Mouse (Mus musculus) mature B cell (primary cell): ENCODE data around the gene Zeb2.

ENCODE experiments used
- in situ Hi-C: fragments of 300-500 bp; cut with MboI; formaldehyde crosslinking; loops from 2 replicates; pipeline ENCODE4 v1.14.3; 2019

The Zeb2 gene

GRCm38 (mm10) chr2:45060768-45061167 lies 56.4 kb downstream of the Zeb2 start:
- in situ Hi-C loops: no loop called here

GRCm38 (mm10) chr2:45060202-45060601 lies 57.0 kb downstream of the Zeb2 start:
- in situ Hi-C loops: no loop called here

DNA sequence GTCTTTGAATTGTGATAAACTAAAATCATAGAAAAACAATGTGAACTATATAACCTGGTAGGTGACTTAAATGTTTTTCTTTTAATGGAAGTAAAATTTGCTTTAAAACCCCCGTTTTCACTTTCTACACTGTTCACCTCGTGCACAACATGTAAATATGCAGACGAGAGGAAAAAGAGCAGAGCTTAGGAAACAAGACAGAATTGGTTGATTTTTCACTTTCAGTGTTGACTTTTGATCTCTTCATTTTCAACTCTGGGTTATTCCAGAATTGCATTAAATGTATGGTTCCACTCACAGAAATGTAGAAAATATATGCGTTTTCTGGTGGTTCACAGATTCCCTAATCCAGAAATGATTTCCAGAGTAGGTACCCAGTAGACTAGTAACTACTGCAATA lies 57.6 kb downstream of the Zeb2 start:
- in situ Hi-C loops: no loop called here

DNA sequence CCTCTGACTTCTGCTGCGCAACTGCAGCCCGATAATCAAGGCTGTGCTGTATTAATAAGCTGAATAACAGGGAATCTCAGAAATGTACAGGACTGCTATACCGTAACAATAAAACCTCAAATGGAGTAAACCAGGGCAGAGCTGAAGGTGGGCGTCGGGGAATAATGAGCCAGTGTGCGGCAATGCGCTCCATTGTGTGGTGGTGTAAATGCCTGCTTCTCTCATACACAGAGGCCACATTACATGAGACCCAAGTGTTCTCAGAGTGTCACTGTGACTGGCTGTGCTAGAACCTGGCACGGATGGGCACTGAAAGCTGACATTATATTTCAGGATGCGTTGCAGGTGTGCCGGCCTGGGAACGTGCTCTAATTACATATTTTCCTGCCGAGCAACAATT lies 58.2 kb downstream of the Zeb2 start:
- in situ Hi-C loops: no loop called here

DNA sequence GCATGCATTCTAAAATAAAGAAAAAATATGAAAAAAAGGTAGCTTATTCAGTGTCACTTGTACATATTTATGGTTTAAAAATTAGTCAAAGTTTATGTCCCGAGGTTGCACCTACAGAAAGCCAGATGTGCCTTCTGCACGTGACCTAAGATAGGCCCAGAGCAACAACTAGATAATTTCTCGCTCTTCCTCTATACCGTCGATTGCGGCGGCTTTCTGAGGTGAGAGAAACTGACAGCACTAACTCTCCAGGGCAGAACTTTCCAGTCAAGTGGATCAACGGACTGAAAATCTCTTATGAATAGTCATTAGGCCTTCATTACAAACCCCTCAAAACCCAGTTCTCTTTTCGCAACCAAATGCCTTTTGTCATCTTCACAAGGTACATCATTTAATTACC lies 59.0 kb downstream of the Zeb2 start:
- in situ Hi-C loops: no loop called here

GRCm38 (mm10) chr2:45056856-45057562 lies 60.2 kb downstream of the Zeb2 start:
- in situ Hi-C loops: no loop called here

DNA sequence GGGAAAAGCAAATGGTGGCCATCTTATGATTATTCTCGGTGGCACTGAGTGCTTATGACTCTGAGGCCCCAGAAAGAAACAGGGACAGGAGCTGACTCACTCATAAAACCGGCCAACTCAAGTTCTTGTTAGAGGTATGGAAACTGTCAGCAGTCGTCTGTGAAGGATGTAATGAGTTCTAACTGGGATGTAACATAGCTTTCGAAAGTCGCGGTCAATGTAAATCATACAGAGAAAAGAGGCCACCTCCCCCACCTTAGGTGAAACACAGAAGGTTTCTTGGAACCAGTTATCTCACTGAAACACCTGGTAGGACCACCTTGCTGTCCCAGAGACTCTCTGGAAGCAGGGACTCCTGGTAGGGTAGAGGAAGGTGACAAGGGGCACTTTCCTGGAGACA lies 61.3 kb downstream of the Zeb2 start:
- in situ Hi-C loops: no loop called here

DNA sequence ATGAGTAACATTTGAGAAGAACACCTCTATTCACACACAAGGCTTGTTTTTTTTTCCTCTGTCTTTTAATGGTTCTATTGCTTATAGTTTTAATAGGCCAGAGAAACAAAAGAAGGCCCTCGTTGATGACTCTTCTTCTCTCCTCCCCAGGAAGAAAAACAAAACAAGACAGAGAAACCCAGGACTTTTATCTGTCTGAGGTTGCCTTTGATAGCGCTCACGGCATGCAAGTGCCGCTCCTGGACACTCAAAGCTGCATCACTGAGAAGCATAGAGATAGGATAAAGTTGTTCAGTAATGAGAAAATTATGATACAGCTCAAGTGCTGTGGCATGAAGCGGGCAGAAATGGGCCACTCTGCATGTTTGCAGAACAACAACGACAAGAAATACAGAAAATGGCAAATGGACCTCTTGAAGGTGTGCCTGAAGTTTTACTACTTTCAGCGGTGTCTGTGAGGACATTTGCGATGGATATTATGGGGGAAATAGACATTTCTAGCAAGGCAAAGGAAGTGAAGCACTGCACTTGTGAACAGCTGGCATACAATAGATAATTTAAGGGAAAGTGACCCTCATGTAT lies 62.1 kb downstream of the Zeb2 start:
- in situ Hi-C loops: no loop called here

- in situ Hi-C loops: no loop called here
These were observed 62.8 kb downstream of the Zeb2 start for GRCm38 (mm10) chr2:45054070-45055025.

DNA sequence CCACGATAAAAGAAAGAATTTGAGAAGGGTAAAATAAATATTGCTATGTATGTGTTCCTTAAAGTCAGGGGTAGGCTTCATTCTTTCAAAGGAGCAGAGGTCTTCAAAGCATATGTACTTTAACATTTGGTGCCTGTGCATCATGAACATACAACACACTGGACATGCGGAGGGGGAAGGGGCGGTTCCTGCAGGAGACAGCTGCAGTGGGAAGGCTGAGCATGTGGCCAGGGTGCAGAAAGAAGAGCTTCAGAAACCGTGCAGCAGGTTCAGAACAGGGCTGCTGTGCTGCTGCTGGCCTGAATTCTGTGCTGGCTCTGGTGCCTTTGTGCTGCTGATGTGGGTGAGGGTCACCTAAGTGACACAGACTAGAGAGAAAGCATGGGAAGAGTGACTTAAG lies 64.6 kb downstream of the Zeb2 start:
- in situ Hi-C loops: no loop called here

GRCm38 (mm10) chr2:45051321-45051720 lies 65.9 kb downstream of the Zeb2 start:
- in situ Hi-C loops: no loop called here

- in situ Hi-C loops: no loop called here
These were observed 67.3 kb downstream of the Zeb2 start for GRCm38 (mm10) chr2:45049923-45050322.

- in situ Hi-C loops: no loop called here
These were observed 67.9 kb downstream of the Zeb2 start for GRCm38 (mm10) chr2:45049279-45049678.

DNA sequence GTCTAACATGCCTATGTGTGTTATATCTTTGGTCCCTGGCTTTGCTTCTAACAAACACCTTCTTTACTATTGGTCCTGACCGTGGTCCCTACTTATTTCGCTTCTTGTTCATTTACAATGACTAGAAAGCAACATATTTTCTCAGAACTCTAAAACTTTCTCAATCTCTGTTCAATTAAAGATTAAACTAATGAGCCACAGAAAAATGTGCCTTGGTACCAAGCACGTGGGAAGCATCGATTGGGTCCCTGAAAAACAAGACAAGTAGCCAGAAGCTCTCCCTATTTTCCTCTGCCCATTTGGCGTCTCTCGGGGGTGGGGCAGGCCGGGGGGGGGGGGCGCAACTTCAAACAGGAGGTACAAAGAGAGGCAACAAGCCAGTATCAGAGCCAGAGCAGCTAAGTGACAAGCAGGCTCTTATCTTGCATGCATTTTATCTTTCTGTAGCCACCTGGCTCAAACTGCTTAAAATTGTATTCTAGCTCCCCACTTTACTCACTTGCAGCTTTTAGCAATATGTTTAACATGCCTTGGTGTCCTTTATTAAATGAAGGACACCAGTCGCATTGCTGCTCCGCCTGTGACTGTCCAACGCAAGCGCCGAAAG lies 76.4 kb downstream of the Zeb2 start:
- in situ Hi-C loops: no loop called here

GRCm38 (mm10) chr2:45039503-45039902 lies 77.7 kb downstream of the Zeb2 start:
- in situ Hi-C loops: no loop called here

DNA sequence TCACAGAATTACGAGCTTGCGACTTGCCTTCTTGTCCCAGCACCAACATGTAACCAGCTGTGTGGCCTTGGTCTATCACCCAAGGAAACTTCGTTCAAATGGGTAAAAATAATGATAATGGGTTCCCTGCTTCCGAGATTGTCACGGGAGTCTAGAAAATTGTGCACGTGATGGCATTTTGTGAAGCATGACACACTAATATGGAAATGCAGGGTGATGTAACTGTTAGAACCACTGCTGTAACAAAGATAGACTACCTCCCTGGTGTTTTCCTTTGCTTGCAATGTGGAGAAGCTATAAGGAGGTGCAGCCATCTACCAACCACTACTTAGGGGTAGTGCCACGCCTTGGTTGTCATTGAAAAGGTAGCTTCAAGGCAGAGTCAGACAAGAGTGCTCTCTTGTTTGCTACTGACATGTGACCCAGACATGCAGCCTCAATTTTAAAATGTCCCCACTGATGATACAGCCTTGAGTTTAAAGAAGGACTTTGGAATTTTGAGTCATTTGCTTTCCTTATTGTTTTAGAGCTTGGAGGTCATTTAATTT lies 89.0 kb downstream of the Zeb2 start:
- in situ Hi-C loops: no loop called here

DNA sequence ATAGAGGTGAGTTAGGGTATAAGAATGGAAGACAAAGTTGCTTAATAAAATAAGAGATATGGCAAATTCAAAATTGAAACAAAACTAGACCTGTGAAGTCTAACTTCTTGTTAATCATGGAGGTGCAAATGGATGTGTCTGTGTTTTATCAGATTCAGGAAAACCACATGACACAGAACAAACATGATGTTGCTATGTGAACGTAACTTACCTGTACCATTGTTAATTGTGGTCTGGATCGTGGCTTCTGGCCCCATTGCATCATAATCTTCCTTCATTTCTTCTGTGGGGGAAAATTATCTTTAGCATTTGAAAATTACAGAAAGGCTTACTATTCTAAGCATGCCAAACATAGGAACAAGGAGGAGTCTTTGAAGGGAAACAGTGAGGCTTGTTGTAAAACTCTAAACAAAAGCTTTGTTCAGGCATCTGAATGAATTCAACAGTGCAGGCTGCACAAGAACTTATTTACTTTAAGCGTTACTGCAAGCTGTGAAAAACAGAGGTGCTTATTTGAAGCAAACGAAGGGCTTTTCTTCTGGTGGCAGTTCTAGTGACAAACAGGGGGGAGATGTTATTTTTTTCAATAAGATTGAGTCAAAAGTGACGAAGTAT lies 99.9 kb downstream of the Zeb2 start:
- in situ Hi-C loops: no loop called here

DNA sequence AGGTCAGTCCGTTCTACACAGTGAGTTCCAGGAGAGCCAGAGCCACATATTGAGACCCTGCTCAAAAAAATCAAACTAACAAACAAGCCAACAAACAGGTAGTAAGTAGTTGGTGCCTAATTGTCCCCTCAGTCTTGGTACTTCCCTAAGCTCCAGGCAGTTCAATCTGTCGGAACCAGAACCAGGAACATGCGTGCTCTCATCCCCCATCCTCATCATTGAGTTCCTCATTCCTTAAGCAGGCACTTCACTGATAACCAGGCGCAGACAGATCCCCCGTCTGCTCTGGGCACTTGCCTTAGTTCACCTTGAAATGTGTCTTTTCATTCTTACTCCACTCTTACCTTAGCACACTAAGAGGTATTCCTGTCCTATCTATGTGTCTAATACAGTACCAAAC lies 103.9 kb downstream of the Zeb2 start:
- in situ Hi-C loops: no loop called here

- in situ Hi-C loops: no loop called here
These were observed 104.5 kb downstream of the Zeb2 start for GRCm38 (mm10) chr2:45012676-45013075.

DNA sequence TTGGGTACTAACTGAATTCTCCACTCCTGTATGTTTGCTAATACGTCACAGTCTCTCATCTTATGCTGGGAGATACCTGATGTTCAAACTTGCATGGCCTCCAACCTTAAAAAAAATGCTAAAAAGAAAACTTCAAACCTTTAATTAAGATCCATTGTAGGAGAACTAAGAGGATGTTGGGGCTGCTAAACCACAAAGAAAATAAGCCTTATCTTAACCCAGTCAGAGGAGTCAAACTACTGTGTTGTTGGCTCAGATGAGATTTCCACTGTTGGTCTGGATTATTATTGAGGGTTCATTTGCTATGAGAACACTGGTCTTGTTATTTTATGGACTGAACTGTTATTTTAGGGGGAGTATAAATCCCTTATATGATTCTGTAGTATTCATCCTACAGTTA lies 106.5 kb downstream of the Zeb2 start:
- in situ Hi-C loops: no loop called here

DNA sequence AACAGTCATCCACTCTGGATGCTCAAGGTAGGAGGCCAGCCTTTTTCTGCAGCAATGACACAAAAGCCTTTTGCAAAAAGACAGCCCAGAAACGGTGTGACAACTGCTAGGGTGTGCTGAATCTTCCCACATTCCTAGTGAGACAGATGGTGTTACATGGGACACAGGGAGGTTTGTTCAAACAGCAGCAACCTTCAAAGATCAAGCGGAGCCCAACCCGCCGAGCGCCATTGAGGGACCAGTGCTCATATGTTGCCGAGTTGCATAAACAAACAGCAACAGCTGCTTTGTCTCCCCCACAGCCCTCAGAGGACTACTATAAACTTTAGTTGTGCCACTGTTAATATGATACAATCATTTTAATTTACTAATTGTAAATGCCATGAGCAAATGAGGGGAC lies 117.3 kb downstream of the Zeb2 start:
- in situ Hi-C loops: no loop called here

GRCm38 (mm10) chr2:44998710-44999109 lies 118.5 kb downstream of the Zeb2 start:
- in situ Hi-C loops: no loop called here
